Mouse (Mus musculus) lung, postnatal 0 days (tissue): Measurements from ENCODE around the gene Rwdd1. TPM values are rescaled to one million over a fixed set of nuclear protein-coding genes. Genes with fewer than 3 reads are reported as not detected.
"Not testable (repeated sequence)": the region's sequence is repeated elsewhere in the genome, so short reads cannot be mapped to it uniquely, and the experiment has no call there.

Source experiments
- ATAC-seq: fragments of 200-750 bp; cut with Nextera tagmentation; 2 replicates; pipeline ENCODE4 v1.8.0; 2017; ENCODE audit warnings: moderate library complexity
- DNase-seq: peaks from one replicate; pipeline ENCODE4 v3.0.0-alpha.2; 2016; ENCODE audit warnings: low spot score
- H3K27ac ChIP-seq: fragments of 300-500 bp; sonication (generic); 2 replicates; pipeline ENCODE4 v1.5.1; 2014; ENCODE audit warnings: antibody characterized with exemption, mild to moderate bottlenecking, low read length, mixed read lengths
- H3K27me3 ChIP-seq: fragments of 300-500 bp; sonication (generic); replicated peaks from 2 replicates; pipeline ENCODE4 v1.6.1; 2014; ENCODE audit warnings: low read length, mixed read lengths; ENCODE audit not compliant: insufficient read depth
- H3K36me3 ChIP-seq: fragments of 300-500 bp; sonication (generic); 2 replicates; pipeline ENCODE4 v1.6.1; 2014; ENCODE audit warnings: low read length, mixed read lengths; ENCODE audit not compliant: insufficient read depth
- H3K4me1 ChIP-seq: fragments of 300-500 bp; sonication (generic); 2 replicates; pipeline ENCODE4 v1.6.1; 2014; ENCODE audit warnings: antibody characterized with exemption, low read depth, low read length, mixed read lengths; ENCODE audit not compliant: insufficient read depth
- H3K4me2 ChIP-seq: fragments of 300-500 bp; sonication (generic); replicated peaks from 2 replicates; pipeline ENCODE4 v1.6.1; 2014; ENCODE audit warnings: low read depth, mild to moderate bottlenecking, low read length, moderate library complexity, mixed read lengths
- H3K4me3 ChIP-seq: fragments of 300-500 bp; sonication (generic); 2 replicates; pipeline ENCODE4 v1.5.1; 2014; ENCODE audit warnings: low read depth, low read length
- H3K9ac ChIP-seq: fragments of 300-500 bp; sonication (generic); replicated peaks from 2 replicates; pipeline ENCODE4 v1.6.1; 2014; ENCODE audit warnings: low read depth, mild to moderate bottlenecking
- H3K9me3 ChIP-seq: fragments of 300-500 bp; sonication (generic); 2 replicates; pipeline ENCODE4 v1.6.1; 2016; ENCODE audit warnings: low read length, mixed read lengths
- CTCF ChIP-seq: IDR thresholded peaks from 2 replicates; pipeline ENCODE4 v1.5.1; 2016; ENCODE audit warnings: antibody characterized with exemption, mild to moderate bottlenecking
- EP300 ChIP-seq: IDR thresholded peaks from 2 replicates; pipeline ENCODE4 v1.6.1; 2016; ENCODE audit warnings: antibody characterized with exemption, mild to moderate bottlenecking, control low read depth
- WGBS: fragments of 180-500 bp; shearing (Covaris S2); extraction: QIAGEN DNeasy Blood & Tissue Kit; methylation state at CpG from one replicate; pipeline ENCODE4 v1.1.7; 2014; 5-methylcytosine and 5-hydroxymethylcytosine counted together
- polyA plus RNA-seq: library from polyadenylated mRNA; unstranded; fragments of >200 nt; fragmentation: Nextera tagmentation; extraction: Ambion mirVana; gene quantifications from 2 replicates; pipeline ENCODE4 v1.2.1, GENCODE M21; 2015

Gene Rwdd1
- polyA plus RNA-seq, 1 experiment from 2014 or later, result 96.5 TPM

- Histone ChIP-seq H3K27me3 (no peaks in the 10 kb centered on the region), H3K4me3 (no peak overlapping the region), H3K27ac (no peak overlapping the region), H3K36me3 (no peaks in the 10 kb centered on the region), H3K9me3 (no peaks in the 10 kb centered on the region), H3K4me2 (peak overlapping the region; percentile 30; the same call in 1 of the 2 replicates), H3K4me1 (no peaks in the 10 kb centered on the region), H3K9ac (0 out of 2 replicates have a peak overlapping the region, but pooled peaks have one; percentile 8)
- ATAC-seq (peak; percentile 85), DNase-seq (peak; percentile 85)
- WGBS, result 21% methylated on average over 22 of the region's 22 CpGs
- TF ChIP-seq EP300, result no peak
- TF ChIP-seq CTCF, result peak; percentile 88
Measured at GRCm38 (mm10) chr10:34033630-34034305, 14.3 kb upstream of the Rwdd1 start.

GRCm38 (mm10) chr10:34030322-34030721 lies 10.9 kb upstream of the Rwdd1 start:
- DNase-seq (no peak), ATAC-seq (no peak)
- Histone ChIP-seq H3K36me3 (no peaks in the 10 kb centered on the region), H3K4me1 (no peaks in the 10 kb centered on the region), H3K9ac (no peak overlapping the region), H3K4me2 (no peak overlapping the region), H3K27ac (no peak overlapping the region), H3K4me3 (no peak overlapping the region), H3K9me3 (no peaks in the 10 kb centered on the region), H3K27me3 (no peaks in the 10 kb centered on the region)
- 49% methylated on average over 5 of the region's 5 CpGs for WGBS
- TF ChIP-seq EP300 (no peak), CTCF (no peak)

DNA sequence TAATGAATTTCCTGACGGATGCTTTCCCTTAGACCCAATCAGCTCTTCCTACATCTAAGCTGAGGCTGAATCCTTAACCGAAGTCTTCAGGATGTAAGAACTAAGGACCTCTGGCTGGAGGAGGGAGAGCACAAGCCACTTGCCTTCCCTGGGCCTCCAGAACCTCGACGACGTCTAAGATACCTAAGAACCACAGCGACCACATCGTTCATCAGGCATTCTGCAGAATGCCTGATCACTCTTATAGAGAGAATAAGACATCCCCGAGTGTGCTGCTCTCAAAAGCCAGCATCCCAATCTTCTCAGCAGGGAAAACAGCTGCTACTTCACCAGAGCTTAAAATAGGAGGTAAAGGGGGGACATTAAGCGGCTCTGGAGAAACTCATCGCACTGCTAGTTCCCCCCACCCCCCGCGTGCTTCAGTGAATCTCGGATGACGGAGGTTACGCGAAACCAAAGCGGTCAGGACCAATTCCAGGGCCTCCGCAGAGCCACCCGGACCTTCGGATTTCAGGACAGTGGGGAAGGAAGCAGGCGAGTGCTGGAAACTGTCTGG lies 600 bp downstream of the Rwdd1 start:
- DNase-seq, result peak; percentile 47
- no peaks in the 10 kb centered on the region for H3K9me3 ChIP-seq
- peaks cover 8% of the 10 kb centered on the region; the same call in 1 of the 2 replicates for H3K4me1 ChIP-seq
- peak overlapping the region; percentile 96 for H3K27ac ChIP-seq
- TF ChIP-seq EP300 (no peak), CTCF (no peak)
- H3K9ac ChIP-seq, result peak overlapping the region; percentile 84
- no peaks in the 10 kb centered on the region for H3K27me3 ChIP-seq
- peak; percentile 30; the same call in 1 of the 2 replicates for ATAC-seq
- H3K4me2 ChIP-seq, result peak overlapping the region; percentile 69
- no peaks in the 10 kb centered on the region for H3K36me3 ChIP-seq
- peak overlapping the region; percentile 87 for H3K4me3 ChIP-seq
- WGBS, result under 1% methylated on average over 21 of the region's 21 CpGs

DNA sequence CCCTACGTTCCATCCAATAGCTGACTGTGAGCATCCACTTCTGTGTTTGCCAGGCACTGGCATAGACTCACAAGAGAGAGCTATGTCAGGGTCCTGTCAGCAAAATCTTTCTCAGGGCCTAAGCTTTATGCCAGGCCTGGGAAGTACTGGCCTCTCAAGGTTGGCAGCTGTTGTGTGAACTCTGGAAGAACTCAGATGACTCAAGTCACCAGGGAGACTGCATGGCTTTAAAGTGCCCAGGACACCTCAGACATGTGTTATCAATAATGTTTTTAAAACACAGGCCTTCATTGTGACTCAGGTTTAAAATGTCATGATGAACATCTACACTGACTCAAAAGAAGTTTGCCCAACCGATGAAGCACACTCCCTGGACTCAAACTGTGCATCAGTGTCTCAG lies 6.2 kb downstream of the Rwdd1 start:
- Histone ChIP-seq H3K36me3 (no peaks in the 10 kb centered on the region), H3K9me3 (no peaks in the 10 kb centered on the region), H3K4me2 (no peak overlapping the region), H3K9ac (no peak overlapping the region), H3K4me3 (no peak overlapping the region), H3K4me1 (peaks cover 3% of the 10 kb centered on the region; the same call in 1 of the 2 replicates), H3K27ac (no peak overlapping the region), H3K27me3 (no peaks in the 10 kb centered on the region)
- TF ChIP-seq EP300 (no peak), CTCF (no peak)
- no peak for ATAC-seq
- DNase-seq, result no peak
- WGBS, result 85% methylated on average over 2 of the region's 2 CpGs

GRCm38 (mm10) chr10:34012581-34012980 lies 6.8 kb downstream of the Rwdd1 start:
- 95% methylated on average over 4 of the region's 4 CpGs for WGBS
- Histone ChIP-seq H3K4me3 (no peak overlapping the region), H3K9ac (no peak overlapping the region), H3K4me2 (no peak overlapping the region), H3K9me3 (no peaks in the 10 kb centered on the region), H3K4me1 (no peaks in the 10 kb centered on the region), H3K27me3 (no peaks in the 10 kb centered on the region), H3K27ac (no peak overlapping the region), H3K36me3 (no peaks in the 10 kb centered on the region)
- no peak for ATAC-seq
- DNase-seq, result no peak
- TF ChIP-seq CTCF (no peak), EP300 (no peak)

DNA sequence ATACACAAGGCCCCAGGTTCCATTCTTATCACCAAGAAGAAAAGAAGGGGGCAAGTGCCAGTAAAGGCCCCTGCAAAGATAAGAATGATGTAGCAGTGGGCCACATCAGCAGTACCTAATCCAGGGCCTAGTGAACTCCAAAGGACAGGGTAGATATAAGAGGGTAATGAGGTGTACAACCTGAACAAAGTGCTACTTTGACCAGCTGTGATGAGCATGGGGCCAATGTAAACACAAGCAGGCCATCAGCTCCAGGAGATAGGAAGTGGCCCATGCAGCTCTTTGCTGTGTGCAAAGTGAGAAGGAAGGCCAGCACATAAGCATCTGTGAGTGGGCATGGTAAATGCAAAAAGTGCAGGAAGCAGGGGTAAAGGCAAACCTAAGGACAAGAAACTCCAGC lies 21.0 kb downstream of the Rwdd1 start:
- H3K4me3 ChIP-seq, result no peak overlapping the region
- H3K4me2 ChIP-seq, result no peak overlapping the region
- no peak overlapping the region for H3K27ac ChIP-seq
- DNase-seq (no peak), ATAC-seq (no peak)
- H3K36me3 ChIP-seq, result peaks cover 33% of the 10 kb centered on the region
- no peaks in the 10 kb centered on the region for H3K9me3 ChIP-seq
- no peak for TF ChIP-seq CTCF
- TF ChIP-seq EP300, result no peak
- H3K4me1 ChIP-seq, result no peaks in the 10 kb centered on the region
- H3K9ac ChIP-seq, result no peak overlapping the region
- no peaks in the 10 kb centered on the region for H3K27me3 ChIP-seq

- not testable (repeated sequence) for H3K27ac ChIP-seq
Measured at GRCm38 (mm10) chr10:33996686-33997085, 22.7 kb downstream of the Rwdd1 start.

More at GRCm38 (mm10) chr10:33996686-33997085, 22.7 kb downstream of the Rwdd1 start:
- H3K4me2 ChIP-seq, H3K9ac ChIP-seq, ATAC-seq, H3K9me3 ChIP-seq, H3K4me3 ChIP-seq, H3K4me1 ChIP-seq, H3K27me3 ChIP-seq, DNase-seq: not testable (repeated sequence)
- 89% methylated on average over 6 of the region's 8 CpGs for WGBS
- peaks cover 24% of the 10 kb centered on the region; the same call in 1 of the 2 replicates for H3K36me3 ChIP-seq
